Mouse (Mus musculus) MEL (cell line): ENCODE measurements at regions not wholly inside any gene's neighbourhood (a gene's known extent, or its start where the extent isn't known, plus 50 kb on each side); places are given as distances from the start of the nearest gene placed in this dataset.

ENCODE experiments used
- DNase-seq: peaks from one replicate; pipeline ENCODE4 v3.0.0; 2011; ENCODE audit warnings: low read depth, low spot score
- H3K27ac ChIP-seq: 2 replicates; pipeline ENCODE4 v1.5.1; 2012; ENCODE audit warnings: low read depth, mild to moderate bottlenecking, control low read depth, low read length, moderate library complexity; ENCODE audit not compliant: control insufficient read depth
- H3K27me3 ChIP-seq, 2 experiments: fragments of 150-350 bp in 1 of 2; sonication (generic) in 1 of 2; 2 replicates each; pipeline ENCODE4 v1.6.1; 2012; ENCODE audit warnings: low read length in 2 of 2, mild to moderate bottlenecking in 2 of 2, improper control_type of control experiment in 1 of 2, moderate library complexity in 1 of 2; ENCODE audit not compliant: insufficient read depth in 2 of 2, control insufficient read depth in 1 of 2
- H3K36me3 ChIP-seq, 2 experiments: 2 replicates each; pipeline ENCODE4 v1.6.1; 2012 to 2014; ENCODE audit warnings: low read length in 2 of 2, improper control_type of control experiment in 1 of 2, inconsistent platforms in 1 of 2, mild to moderate bottlenecking in 1 of 2; ENCODE audit not compliant: insufficient read depth in 2 of 2, control insufficient read depth in 1 of 2
- H3K4me1 ChIP-seq, 2 experiments: fragments of 150-350 bp in 1 of 2; sonication (generic) in 1 of 2; 2 replicates each; pipeline ENCODE4 v1.6.1; 2012; ENCODE audit warnings: low read length in 2 of 2, improper control_type of control experiment in 1 of 2, mild to moderate bottlenecking in 1 of 2; ENCODE audit not compliant: insufficient read depth in 2 of 2, control insufficient read depth in 1 of 2
- H3K4me3 ChIP-seq, 2 experiments: fragments of 150-350 bp in 1 of 2; sonication (generic) in 1 of 2; 2 replicates each; pipeline ENCODE4 v1.5.1; 2012; ENCODE audit warnings: low read depth in 2 of 2, low read length in 2 of 2, mild to moderate bottlenecking in 2 of 2, moderate library complexity in 2 of 2, control low read depth in 1 of 2, improper control_type of control experiment in 1 of 2; ENCODE audit not compliant: control insufficient read depth in 1 of 2, insufficient read depth in 1 of 2
- H3K79me2 ChIP-seq: 2 replicates; pipeline ENCODE4 v1.6.1; 2012; ENCODE audit warnings: mild to moderate bottlenecking, low read length, moderate library complexity; ENCODE audit not compliant: control insufficient read depth, poor library complexity, insufficient read depth
- H3K9ac ChIP-seq: 2 replicates; pipeline ENCODE4 v1.6.1; 2012; ENCODE audit warnings: low read depth, mild to moderate bottlenecking, control low read depth, low read length, moderate library complexity; ENCODE audit not compliant: control insufficient read depth, poor library complexity, severe bottlenecking
- H3K9me3 ChIP-seq: fragments of 150-350 bp; sonication (generic); replicated peaks from 2 replicates; pipeline ENCODE4 v1.6.1; 2012; ENCODE audit warnings: mild to moderate bottlenecking, low read length, improper control_type of control experiment, moderate library complexity; ENCODE audit not compliant: insufficient read depth
- BHLHE40 ChIP-seq: IDR thresholded peaks from 2 replicates; pipeline ENCODE4 v1.6.1; 2012; ENCODE audit warnings: low read depth, mild to moderate bottlenecking, inconsistent platforms, low read length, improper control_type of control experiment, borderline replicate concordance
- E2F4 ChIP-seq: IDR thresholded peaks from 2 replicates; pipeline ENCODE4 v1.6.1; 2011; ENCODE audit warnings: low read depth, low read length, improper control_type of control experiment, borderline replicate concordance
- GABPA ChIP-seq: IDR thresholded peaks from 2 replicates; pipeline ENCODE4 v1.6.1; 2012; ENCODE audit warnings: low read depth, mild to moderate bottlenecking, inconsistent platforms, low read length, improper control_type of control experiment, moderate library complexity
- GATA1 ChIP-seq: IDR thresholded peaks from 2 replicates; pipeline ENCODE4 v1.6.1; 2011; ENCODE audit warnings: low read depth, low read length, improper control_type of control experiment
- JUND ChIP-seq: IDR thresholded peaks from 2 replicates; pipeline ENCODE4 v1.6.1; 2011; ENCODE audit warnings: low read depth, mild to moderate bottlenecking, improper control_type of control experiment, low read length
- KAT2A ChIP-seq: conservative IDR thresholded peaks from 2 replicates; pipeline ENCODE4 v1.6.1; 2012; ENCODE audit warnings: low read depth, low read length, improper control_type of control experiment, inconsistent platforms
- MAX ChIP-seq: IDR thresholded peaks from 2 replicates; pipeline ENCODE4 v1.6.1; 2011; ENCODE audit warnings: low read length, improper control_type of control experiment
- MAZ ChIP-seq: IDR thresholded peaks from 2 replicates; pipeline ENCODE4 v1.6.1; 2012; ENCODE audit warnings: low read depth, mild to moderate bottlenecking, inconsistent platforms, low read length, improper control_type of control experiment
- MXI1 ChIP-seq: IDR thresholded peaks from 2 replicates; pipeline ENCODE4 v1.6.1; 2011; ENCODE audit warnings: mild to moderate bottlenecking, low read depth, low read length, improper control_type of control experiment
- NELFE ChIP-seq: IDR thresholded peaks from 2 replicates; pipeline ENCODE4 v1.6.1; 2011; ENCODE audit warnings: low read depth, low read length, improper control_type of control experiment
- NRF1 ChIP-seq: IDR thresholded peaks from 2 replicates; pipeline ENCODE4 v1.6.1; 2014; ENCODE audit warnings: low read depth, mild to moderate bottlenecking, inconsistent platforms, low read length, improper control_type of control experiment, moderate library complexity; ENCODE audit not compliant: poor library complexity, insufficient read depth, severe bottlenecking
- POLR2AphosphoS2 ChIP-seq: IDR thresholded peaks from 2 replicates; pipeline ENCODE4 v1.6.1; 2011; ENCODE audit warnings: low read length, improper control_type of control experiment
- POLR2AphosphoS5 ChIP-seq: IDR thresholded peaks from 2 replicates; pipeline ENCODE4 v1.6.1; 2012; ENCODE audit warnings: low read depth, borderline replicate concordance, mild to moderate bottlenecking, inconsistent platforms, low read length, moderate library complexity, mixed read lengths
- RAD21 ChIP-seq: IDR thresholded peaks from 2 replicates; pipeline ENCODE4 v1.6.1; 2011; ENCODE audit warnings: mild to moderate bottlenecking, low read depth, low read length, improper control_type of control experiment
- RCOR1 ChIP-seq: IDR thresholded peaks from 2 replicates; pipeline ENCODE4 v1.6.1; 2012; ENCODE audit warnings: low read depth, mild to moderate bottlenecking, inconsistent platforms, low read length, improper control_type of control experiment
- SIN3A ChIP-seq: IDR thresholded peaks from 2 replicates; pipeline ENCODE4 v1.6.1; 2012; ENCODE audit warnings: low read length, improper control_type of control experiment, inconsistent platforms
- TAL1 ChIP-seq: IDR thresholded peaks from 2 replicates; pipeline ENCODE4 v1.6.1; 2012; ENCODE audit warnings: mild to moderate bottlenecking, inconsistent platforms, low read length, moderate library complexity, mixed read lengths
- UBTF ChIP-seq: IDR thresholded peaks from 2 replicates; pipeline ENCODE4 v1.6.1; 2012; ENCODE audit warnings: low read depth, mild to moderate bottlenecking, inconsistent platforms, low read length, improper control_type of control experiment, moderate library complexity, borderline replicate concordance; ENCODE audit not compliant: insufficient read depth
- ZC3H11A ChIP-seq: IDR thresholded peaks from 2 replicates; pipeline ENCODE4 v1.6.1; 2012; ENCODE audit warnings: low read depth, mild to moderate bottlenecking, inconsistent platforms, low read length, improper control_type of control experiment
- ZKSCAN1 ChIP-seq: IDR thresholded peaks from 2 replicates; pipeline ENCODE4 v1.6.1; 2012; ENCODE audit warnings: low read depth, mild to moderate bottlenecking, inconsistent platforms, low read length, improper control_type of control experiment, moderate library complexity
- ZMIZ1 ChIP-seq: IDR thresholded peaks from 2 replicates; pipeline ENCODE4 v1.6.1; 2012; ENCODE audit warnings: low read depth, mild to moderate bottlenecking, inconsistent platforms, low read length, improper control_type of control experiment, moderate library complexity

DNA sequence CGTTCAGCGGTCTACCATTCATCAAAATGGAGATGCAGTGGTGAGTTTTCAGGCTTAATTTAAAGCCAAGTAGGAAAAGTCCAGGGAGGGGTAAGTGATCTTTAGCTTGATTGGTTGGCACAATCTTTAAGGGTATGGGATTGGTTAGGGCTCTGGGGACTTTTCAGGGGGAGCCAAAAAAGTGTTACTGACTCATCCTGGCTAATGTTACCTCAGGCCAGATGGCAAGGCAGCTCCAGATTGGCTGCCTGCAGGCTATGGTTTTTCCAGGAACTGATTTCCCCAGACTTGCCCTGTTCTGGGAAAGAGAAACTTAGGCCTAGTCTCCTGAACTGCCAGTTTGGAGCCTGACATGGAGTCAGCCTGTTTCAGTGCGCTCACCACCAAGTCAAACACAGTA, 539.6 kb upstream of the Lmcd1 start:
- TF ChIP-seq MAZ (no peak), POLR2AphosphoS5 (no peak), ZC3H11A (no peak), POLR2AphosphoS2 (no peak), GABPA (no peak), MAX (no peak), GATA1 (no peak), NRF1 (no peak), RCOR1 (no peak), KAT2A (no peak)
- no peak for DNase-seq
- Histone ChIP-seq H3K4me1 (no peaks in the 10 kb centered on the region), H3K36me3 (no peaks in the 10 kb centered on the region), H3K4me3 (no peak overlapping the region), H3K27me3 (no peaks in the 10 kb centered on the region), H3K27ac (no peak overlapping the region), H3K9ac (no peak overlapping the region), H3K9me3 (no peaks in the 10 kb centered on the region), H3K79me2 (no peaks in the 10 kb centered on the region)

DNA sequence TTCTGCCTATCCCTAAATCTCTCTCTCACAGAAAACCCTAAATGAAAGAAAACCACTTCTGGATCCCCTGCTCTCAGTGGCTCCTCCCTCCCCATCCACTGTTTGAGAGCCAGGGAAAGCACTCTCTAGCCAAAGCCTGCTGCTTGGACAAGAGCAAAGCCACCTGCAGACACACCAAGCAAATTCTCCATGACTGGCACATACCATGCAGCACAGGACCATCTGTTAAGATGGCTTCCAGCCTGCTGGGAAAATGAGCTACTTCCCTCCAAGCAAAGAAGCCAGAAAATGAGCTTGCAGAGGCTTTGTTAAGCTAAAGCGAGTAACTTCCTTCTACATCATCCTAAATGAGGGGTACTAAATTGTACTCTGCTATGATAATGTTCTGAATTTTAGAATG, 534.6 kb upstream of the Lmcd1 start:
- TF ChIP-seq TAL1: no peak
- no peak for TF ChIP-seq ZKSCAN1
- TF ChIP-seq MAX: no peak
- no peak for TF ChIP-seq NELFE
- TF ChIP-seq ZMIZ1: no peak
- no peak for TF ChIP-seq MXI1
- TF ChIP-seq SIN3A: no peak
- no peak for TF ChIP-seq E2F4
- TF ChIP-seq POLR2AphosphoS2: no peak
- no peak for TF ChIP-seq BHLHE40
- no peak for TF ChIP-seq GABPA
- no peak for TF ChIP-seq RAD21
- no peak for TF ChIP-seq MAZ
- no peak for TF ChIP-seq JUND
- TF ChIP-seq UBTF: no peak
- Histone ChIP-seq H3K36me3 (no peaks in the 10 kb centered on the region), H3K9me3 (no peaks in the 10 kb centered on the region), H3K4me1 (no peaks in the 10 kb centered on the region), H3K27me3 (no peaks in the 10 kb centered on the region), H3K4me3 (no peak overlapping the region), H3K27ac (no peak overlapping the region), H3K79me2 (no peaks in the 10 kb centered on the region), H3K9ac (no peak overlapping the region)
- no peak for DNase-seq
